Mouse (Mus musculus): ENCODE measurements around the gene Usp15. TPM values are rescaled to one million over a fixed set of nuclear protein-coding genes. Genes with fewer than 3 reads are reported as not detected.

The Usp15 gene
- polyA plus RNA-seq, 1 experiment, result 2.0 TPM

GRCm38 (mm10) chr10:123108527-123108926, 88.3 kb downstream of the Usp15 start:
- WGBS, result 74% methylated on average over 1 of the region's 1 CpGs

GRCm38 (mm10) chr10:123108121-123108520, 88.7 kb downstream of the Usp15 start:
- peaks cover 16% of the 10 kb centered on the region for H3K36me3 ChIP-seq (ENCODE audit: control insufficient read depth, insufficient read depth, low read length)
- H3K4me1 ChIP-seq (ENCODE audit: control insufficient read depth, insufficient read depth, insufficient read length, low read length), result no peaks in the 10 kb centered on the region
- TF ChIP-seq CTCF (IDR thresholded peaks at IDR 0.05; ENCODE audit: extremely low read depth, insufficient read length, insufficient replicate concordance, low read depth, low read length) (no peak), POLR2A (IDR thresholded peaks at IDR 0.05; ENCODE audit: low read depth, low read length) (no peak)
- no peak overlapping the region for H3K27ac ChIP-seq (ENCODE audit: insufficient read depth, low read depth, low read length)
- 83% methylated on average over 5 of the region's 5 CpGs for WGBS
- H3K27me3 ChIP-seq (ENCODE audit: control insufficient read depth, insufficient read depth, low read length), result no peaks in the 10 kb centered on the region
- H3K4me3 ChIP-seq (ENCODE audit: low read depth, low read length), result no peak overlapping the region

More at GRCm38 (mm10) chr10:123108527-123108926, 88.3 kb downstream of the Usp15 start:
- no peaks in the 10 kb centered on the region for H3K4me1 ChIP-seq (ENCODE audit: control insufficient read depth, insufficient read depth, insufficient read length, low read length)
- H3K36me3 ChIP-seq (ENCODE audit: control insufficient read depth, insufficient read depth, low read length), result peaks cover 20% of the 10 kb centered on the region
- no peak overlapping the region for H3K27ac ChIP-seq (ENCODE audit: insufficient read depth, low read depth, low read length)
- no peaks in the 10 kb centered on the region for H3K27me3 ChIP-seq (ENCODE audit: control insufficient read depth, insufficient read depth, low read length)
- H3K4me3 ChIP-seq (ENCODE audit: low read depth, low read length), result no peak overlapping the region
- no peak for TF ChIP-seq POLR2A (IDR thresholded peaks at IDR 0.05; ENCODE audit: low read depth, low read length)
- no peak for TF ChIP-seq CTCF (IDR thresholded peaks at IDR 0.05; ENCODE audit: extremely low read depth, insufficient read length, insufficient replicate concordance, low read depth, low read length)

GRCm38 (mm10) chr10:123101303-123101702, 95.5 kb downstream of the Usp15 start:
- H3K36me3 ChIP-seq (ENCODE audit: control insufficient read depth, insufficient read depth, low read length), result no peaks in the 10 kb centered on the region
- no peak for TF ChIP-seq CTCF (IDR thresholded peaks at IDR 0.05; ENCODE audit: extremely low read depth, insufficient read length, insufficient replicate concordance, low read depth, low read length)
- TF ChIP-seq POLR2A (IDR thresholded peaks at IDR 0.05; ENCODE audit: low read depth, low read length), result no peak
- WGBS, result 59% methylated on average over 1 of the region's 1 CpGs
- H3K4me1 ChIP-seq (ENCODE audit: control insufficient read depth, insufficient read depth, insufficient read length, low read length), result no peaks in the 10 kb centered on the region
- H3K27ac ChIP-seq (ENCODE audit: insufficient read depth, low read depth, low read length), result no peak overlapping the region
- no peak overlapping the region for H3K4me3 ChIP-seq (ENCODE audit: low read depth, low read length)
- H3K27me3 ChIP-seq (ENCODE audit: control insufficient read depth, insufficient read depth, low read length), result no peaks in the 10 kb centered on the region

GRCm38 (mm10) chr10:123100584-123100983, 96.2 kb downstream of the Usp15 start:
- no peaks in the 10 kb centered on the region for H3K4me1 ChIP-seq (ENCODE audit: control insufficient read depth, insufficient read depth, insufficient read length, low read length)
- no peaks in the 10 kb centered on the region for H3K36me3 ChIP-seq (ENCODE audit: control insufficient read depth, insufficient read depth, low read length)
- 45% methylated on average over 2 of the region's 2 CpGs for WGBS
- no peaks in the 10 kb centered on the region for H3K27me3 ChIP-seq (ENCODE audit: control insufficient read depth, insufficient read depth, low read length)
- TF ChIP-seq POLR2A (IDR thresholded peaks at IDR 0.05; ENCODE audit: low read depth, low read length) (no peak), CTCF (IDR thresholded peaks at IDR 0.05; ENCODE audit: extremely low read depth, insufficient read length, insufficient replicate concordance, low read depth, low read length) (no peak)
- H3K4me3 ChIP-seq (ENCODE audit: low read depth, low read length), result no peak overlapping the region
- no peak overlapping the region for H3K27ac ChIP-seq (ENCODE audit: insufficient read depth, low read depth, low read length)

GRCm38 (mm10) chr10:123094504-123094903, 102.3 kb downstream of the Usp15 start:
- Histone ChIP-seq H3K4me3 (ENCODE audit: low read depth, low read length) (no peak overlapping the region), H3K36me3 (ENCODE audit: control insufficient read depth, insufficient read depth, low read length) (no peaks in the 10 kb centered on the region), H3K27me3 (ENCODE audit: control insufficient read depth, insufficient read depth, low read length) (no peaks in the 10 kb centered on the region), H3K27ac (ENCODE audit: insufficient read depth, low read depth, low read length) (no peak overlapping the region), H3K4me1 (ENCODE audit: control insufficient read depth, insufficient read depth, insufficient read length, low read length) (no peaks in the 10 kb centered on the region)
- WGBS, result 81% methylated on average over 7 of the region's 7 CpGs
- TF ChIP-seq CTCF (IDR thresholded peaks at IDR 0.05; ENCODE audit: extremely low read depth, insufficient read length, insufficient replicate concordance, low read depth, low read length), result no peak
- no peak for TF ChIP-seq POLR2A (IDR thresholded peaks at IDR 0.05; ENCODE audit: low read depth, low read length)

GRCm38 (mm10) chr10:123092577-123092976, 104.2 kb downstream of the Usp15 start:
- no peak overlapping the region for H3K27ac ChIP-seq (ENCODE audit: insufficient read depth, low read depth, low read length)
- no peak overlapping the region for H3K4me3 ChIP-seq (ENCODE audit: low read depth, low read length)
- no peaks in the 10 kb centered on the region for H3K27me3 ChIP-seq (ENCODE audit: control insufficient read depth, insufficient read depth, low read length)
- 61% methylated on average over 3 of the region's 3 CpGs for WGBS
- 0 out of 2 replicates have a peak, but pooled peaks cover 3% of the 10 kb centered on the region for H3K4me1 ChIP-seq (ENCODE audit: control insufficient read depth, insufficient read depth, insufficient read length, low read length)
- no peaks in the 10 kb centered on the region for H3K36me3 ChIP-seq (ENCODE audit: control insufficient read depth, insufficient read depth, low read length)
- TF ChIP-seq CTCF (IDR thresholded peaks at IDR 0.05; ENCODE audit: extremely low read depth, insufficient read length, insufficient replicate concordance, low read depth, low read length) (no peak), POLR2A (IDR thresholded peaks at IDR 0.05; ENCODE audit: low read depth, low read length) (no peak)

GRCm38 (mm10) chr10:123091737-123092136, 105.1 kb downstream of the Usp15 start:
- Histone ChIP-seq H3K4me3 (ENCODE audit: low read depth, low read length) (no peak overlapping the region), H3K27me3 (ENCODE audit: control insufficient read depth, insufficient read depth, low read length) (no peaks in the 10 kb centered on the region), H3K4me1 (ENCODE audit: control insufficient read depth, insufficient read depth, insufficient read length, low read length) (peaks cover 3% of the 10 kb centered on the region; the same call in 1 of the 2 replicates), H3K27ac (ENCODE audit: insufficient read depth, low read depth, low read length) (no peak overlapping the region), H3K36me3 (ENCODE audit: control insufficient read depth, insufficient read depth, low read length) (no peaks in the 10 kb centered on the region)
- no peak for TF ChIP-seq CTCF (IDR thresholded peaks at IDR 0.05; ENCODE audit: extremely low read depth, insufficient read length, insufficient replicate concordance, low read depth, low read length)
- no peak for TF ChIP-seq POLR2A (IDR thresholded peaks at IDR 0.05; ENCODE audit: low read depth, low read length)
- 30% methylated on average over 5 of the region's 5 CpGs for WGBS

All from small intestine, adult 2 months (tissue).